Mouse (Mus musculus) forebrain, embryonic 16.5 days (tissue): ENCODE data around the gene Slc35f5. TPM values are rescaled to one million over a fixed set of nuclear protein-coding genes. Genes with fewer than 3 reads are reported as not detected.
"Not testable (repeated sequence)": the region's sequence is repeated elsewhere in the genome, so short reads cannot be mapped to it uniquely, and the experiment has no call there.

Experiments
- ATAC-seq: fragments of 200-750 bp; cut with Nextera tagmentation; 2 replicates; pipeline ENCODE4 v1.8.0; 2017; ENCODE audit warnings: mild to moderate bottlenecking, moderate library complexity
- H3K27ac ChIP-seq: fragments of 300-500 bp; sonication (generic); 2 replicates; pipeline ENCODE4 v1.5.1; 2014; ENCODE audit warnings: low read length, control low read depth
- H3K27me3 ChIP-seq: fragments of 300-500 bp; sonication (generic); replicated peaks from 2 replicates; pipeline ENCODE4 v1.6.1; 2014; ENCODE audit warnings: low read length; ENCODE audit not compliant: control insufficient read depth, insufficient read depth
- H3K36me3 ChIP-seq: fragments of 300-500 bp; sonication (generic); 2 replicates; pipeline ENCODE4 v1.6.1; 2014; ENCODE audit not compliant: control insufficient read depth, insufficient read depth
- H3K4me1 ChIP-seq: fragments of 300-500 bp; sonication (generic); replicated peaks from 2 replicates; pipeline ENCODE4 v1.6.1; 2014; ENCODE audit warnings: low read length; ENCODE audit not compliant: control insufficient read depth, insufficient read depth
- H3K4me2 ChIP-seq: fragments of 300-500 bp; sonication (generic); 2 replicates; pipeline ENCODE4 v1.6.1; 2014; ENCODE audit warnings: mild to moderate bottlenecking, low read length, control low read depth
- H3K4me3 ChIP-seq: fragments of 300-500 bp; sonication (generic); replicated peaks from 2 replicates; pipeline ENCODE4 v1.5.1; 2014; ENCODE audit warnings: mild to moderate bottlenecking, low read length, control low read depth
- H3K9ac ChIP-seq: fragments of 300-500 bp; sonication (generic); replicated peaks from 2 replicates; pipeline ENCODE4 v1.6.1; 2014; ENCODE audit warnings: low read depth, low read length, control low read depth
- H3K9me3 ChIP-seq: fragments of 300-500 bp; sonication (generic); 2 replicates; pipeline ENCODE4 v1.6.1; 2016; ENCODE audit warnings: low read length; ENCODE audit not compliant: control insufficient read depth
- WGBS: fragments of 180-500 bp; shearing (Covaris S2); extraction: QIAGEN DNeasy Blood & Tissue Kit; methylation state at CpG from one replicate; pipeline ENCODE4 v1.1.7; 2014; 5-methylcytosine and 5-hydroxymethylcytosine counted together
- polyA plus RNA-seq: library from polyadenylated mRNA; unstranded; fragments of >200 nt; fragmentation: Nextera tagmentation; extraction: Ambion mirVana; gene quantifications from 2 replicates; pipeline ENCODE4 v1.2.1, GENCODE M21; 2015

Gene Slc35f5
- 31.6 and 32.9 TPM in 2 replicates for polyA plus RNA-seq

GRCm38 (mm10) chr1:125560259-125561192 lies at the start of gene Slc35f5:
Gene Slc35f5, plus strand, starts transcription at chr1:125560595.
- Histone ChIP-seq H3K27me3 (no peaks in the 10 kb centered on the region), H3K27ac (peak within 1 kb of the TSS; percentile 87), H3K4me2 (peak within 1 kb of the TSS; percentile 79), H3K4me1 (peaks cover 13% of the 10 kb centered on the region), H3K4me3 (peak within 1 kb of the TSS; percentile 92), H3K9me3 (no peaks in the 10 kb centered on the region), H3K36me3 (no peaks in the 10 kb centered on the region), H3K9ac (peak within 1 kb of the TSS; percentile 89)
- peak; percentile 95 for ATAC-seq
- under 1% methylated on average over 61 of the region's 61 CpGs for WGBS

- no peaks in the 10 kb centered on the region for H3K36me3 ChIP-seq
- H3K9ac ChIP-seq: no peak overlapping the region
- no peaks in the 10 kb centered on the region for H3K27me3 ChIP-seq
- WGBS: 83% methylated on average over 5 of the region's 5 CpGs
- no peaks in the 10 kb centered on the region for H3K9me3 ChIP-seq
- no peaks in the 10 kb centered on the region for H3K4me1 ChIP-seq
- no peak for ATAC-seq
- H3K4me2 ChIP-seq: no peak overlapping the region
- no peak overlapping the region for H3K4me3 ChIP-seq
- no peak overlapping the region for H3K27ac ChIP-seq
These were observed 45.7 kb upstream of the Slc35f5 start for GRCm38 (mm10) chr1:125514706-125515105.

- no peaks in the 10 kb centered on the region for H3K27me3 ChIP-seq
- no peaks in the 10 kb centered on the region for H3K9me3 ChIP-seq
- no peak overlapping the region for H3K27ac ChIP-seq
- H3K4me2 ChIP-seq: no peak overlapping the region
- no peaks in the 10 kb centered on the region for H3K4me1 ChIP-seq
- no peak overlapping the region for H3K9ac ChIP-seq
- no peaks in the 10 kb centered on the region for H3K36me3 ChIP-seq
- H3K4me3 ChIP-seq: no peak overlapping the region
- no peak for ATAC-seq
- WGBS: 76% methylated on average over 7 of the region's 7 CpGs
These were observed 43.3 kb upstream of the Slc35f5 start for GRCm38 (mm10) chr1:125516910-125517659.

- Histone ChIP-seq H3K27ac (no peak overlapping the region), H3K9ac (no peak overlapping the region), H3K27me3 (no peaks in the 10 kb centered on the region), H3K4me1 (no peaks in the 10 kb centered on the region), H3K4me2 (no peak overlapping the region), H3K4me3 (no peak overlapping the region), H3K9me3 (no peaks in the 10 kb centered on the region), H3K36me3 (no peaks in the 10 kb centered on the region)
- 73% methylated on average over 5 of the region's 5 CpGs for WGBS
- ATAC-seq: no peak
These were observed 41.2 kb upstream of the Slc35f5 start for GRCm38 (mm10) chr1:125519107-125519611.

- Histone ChIP-seq H3K36me3 (no peaks in the 10 kb centered on the region), H3K9ac (no peak overlapping the region), H3K9me3 (no peaks in the 10 kb centered on the region), H3K4me3 (no peak overlapping the region), H3K4me1 (0 out of 2 replicates have a peak, but pooled peaks cover 3% of the 10 kb centered on the region), H3K27me3 (no peaks in the 10 kb centered on the region), H3K27ac (no peak overlapping the region), H3K4me2 (no peak overlapping the region)
- WGBS: 46% methylated on average over 7 of the region's 7 CpGs
- no peak for ATAC-seq
These were observed 34.3 kb upstream of the Slc35f5 start for GRCm38 (mm10) chr1:125525965-125526665.

- H3K27ac ChIP-seq: no peak overlapping the region
- no peak for ATAC-seq
- no peak overlapping the region for H3K4me2 ChIP-seq
- no peaks in the 10 kb centered on the region for H3K9me3 ChIP-seq
- H3K27me3 ChIP-seq: no peaks in the 10 kb centered on the region
- H3K9ac ChIP-seq: no peak overlapping the region
- no peak overlapping the region for H3K4me3 ChIP-seq
- H3K4me1 ChIP-seq: 0 out of 2 replicates have a peak, but pooled peaks cover 3% of the 10 kb centered on the region
- WGBS: 96% methylated on average over 1 of the region's 1 CpGs
- no peaks in the 10 kb centered on the region for H3K36me3 ChIP-seq
These were observed 33.8 kb upstream of the Slc35f5 start for GRCm38 (mm10) chr1:125526666-125527004.

- no peak overlapping the region for H3K27ac ChIP-seq
- no peak overlapping the region for H3K9ac ChIP-seq
- WGBS: 74% methylated on average over 3 of the region's 3 CpGs
- no peaks in the 10 kb centered on the region for H3K27me3 ChIP-seq
- H3K4me2 ChIP-seq: no peak overlapping the region
- H3K9me3 ChIP-seq: no peaks in the 10 kb centered on the region
- 0 out of 2 replicates have a peak, but pooled peaks cover 3% of the 10 kb centered on the region for H3K4me1 ChIP-seq
- no peak overlapping the region for H3K4me3 ChIP-seq
- ATAC-seq: no peak
- H3K36me3 ChIP-seq: no peaks in the 10 kb centered on the region
These were observed 33.0 kb upstream of the Slc35f5 start for GRCm38 (mm10) chr1:125527364-125527763.

- not testable (repeated sequence) for ATAC-seq, H3K9me3 ChIP-seq, H3K4me3 ChIP-seq, H3K27ac ChIP-seq, H3K4me1 ChIP-seq, H3K36me3 ChIP-seq, H3K9ac ChIP-seq, H3K4me2 ChIP-seq, H3K27me3 ChIP-seq
- 42% methylated on average over 10 of the region's 10 CpGs for WGBS
These were observed 27.0 kb upstream of the Slc35f5 start for GRCm38 (mm10) chr1:125533180-125533912.
